Mouse (Mus musculus): ENCODE measurements around the gene Zfp202. TPM values are rescaled to one million over a fixed set of nuclear protein-coding genes. Genes with fewer than 3 reads are reported as not detected.

Zfp202 gene
- polyA plus RNA-seq, 1 experiment, result 0.74 TPM

GRCm38 (mm10) chr9:40227874-40228789 lies 36.0 kb downstream of the Zfp202 start:
- H3K27ac ChIP-seq (ENCODE audit: insufficient read depth, low read length), result no peak overlapping the region
- WGBS, result 57% methylated on average over 10 of the region's 10 CpGs
- DNase-seq (ENCODE audit: low read depth in 1 of 2, low spot score in 2 of 2), result peak in 1 of 2 experiments; percentile 5
- H3K4me1 ChIP-seq (ENCODE audit: control insufficient read depth, insufficient read depth, insufficient read length), result no peaks in the 10 kb centered on the region
- H3K36me3 ChIP-seq (ENCODE audit: control insufficient read depth, insufficient read depth, low read length), result no peaks in the 10 kb centered on the region
- peak; percentile 28; the same call in 1 of the 2 replicates for TF ChIP-seq CTCF (IDR thresholded peaks at IDR 0.05; ENCODE audit: extremely low read depth, insufficient read depth, insufficient read length, insufficient replicate concordance)
- no peak for TF ChIP-seq POLR2A (IDR thresholded peaks at IDR 0.05; ENCODE audit: low read depth, low read length)
- H3K4me3 ChIP-seq (ENCODE audit: extremely low read depth, insufficient read depth, insufficient read length), result no peak overlapping the region
- no peaks in the 10 kb centered on the region for H3K27me3 ChIP-seq (ENCODE audit: control insufficient read depth, insufficient read depth, low read length)

GRCm38 (mm10) chr9:40228804-40229331 lies 36.8 kb downstream of the Zfp202 start:
- no peak overlapping the region for H3K4me3 ChIP-seq (ENCODE audit: extremely low read depth, insufficient read depth, insufficient read length)
- DNase-seq (ENCODE audit: low read depth in 1 of 2, low spot score in 2 of 2), result no peak
- H3K36me3 ChIP-seq (ENCODE audit: control insufficient read depth, insufficient read depth, low read length), result no peaks in the 10 kb centered on the region
- no peaks in the 10 kb centered on the region for H3K27me3 ChIP-seq (ENCODE audit: control insufficient read depth, insufficient read depth, low read length)
- no peak overlapping the region for H3K27ac ChIP-seq (ENCODE audit: insufficient read depth, low read length)
- whole genome bisulfite sequencing, result 23% methylated on average over 6 of the region's 6 CpGs
- TF ChIP-seq POLR2A (IDR thresholded peaks at IDR 0.05; ENCODE audit: low read depth, low read length) (no peak), CTCF (IDR thresholded peaks at IDR 0.05; ENCODE audit: extremely low read depth, insufficient read depth, insufficient read length, insufficient replicate concordance) (no peak)
- no peaks in the 10 kb centered on the region for H3K4me1 ChIP-seq (ENCODE audit: control insufficient read depth, insufficient read depth, insufficient read length)

GRCm38 (mm10) chr9:40229479-40229878 lies 37.4 kb downstream of the Zfp202 start:
- Histone ChIP-seq H3K36me3 (ENCODE audit: control insufficient read depth, insufficient read depth, low read length) (no peaks in the 10 kb centered on the region), H3K27ac (ENCODE audit: insufficient read depth, low read length) (no peak overlapping the region), H3K4me3 (ENCODE audit: extremely low read depth, insufficient read depth, insufficient read length) (no peak overlapping the region), H3K4me1 (ENCODE audit: control insufficient read depth, insufficient read depth, insufficient read length) (no peaks in the 10 kb centered on the region), H3K27me3 (ENCODE audit: control insufficient read depth, insufficient read depth, low read length) (no peaks in the 10 kb centered on the region)
- DNase-seq (ENCODE audit: low read depth in 1 of 2, low spot score in 2 of 2), result no peak
- WGBS, result 86% methylated on average over 5 of the region's 5 CpGs
- TF ChIP-seq CTCF (IDR thresholded peaks at IDR 0.05; ENCODE audit: extremely low read depth, insufficient read depth, insufficient read length, insufficient replicate concordance), result no peak
- no peak for TF ChIP-seq POLR2A (IDR thresholded peaks at IDR 0.05; ENCODE audit: low read depth, low read length)

GRCm38 (mm10) chr9:40231019-40231418 lies 38.9 kb downstream of the Zfp202 start:
- H3K27ac ChIP-seq (ENCODE audit: insufficient read depth, low read length), result no peak overlapping the region
- no peaks in the 10 kb centered on the region for H3K36me3 ChIP-seq (ENCODE audit: control insufficient read depth, insufficient read depth, low read length)
- no peaks in the 10 kb centered on the region for H3K27me3 ChIP-seq (ENCODE audit: control insufficient read depth, insufficient read depth, low read length)
- H3K4me1 ChIP-seq (ENCODE audit: control insufficient read depth, insufficient read depth, insufficient read length), result no peaks in the 10 kb centered on the region
- no peak for TF ChIP-seq POLR2A (IDR thresholded peaks at IDR 0.05; ENCODE audit: low read depth, low read length)
- TF ChIP-seq CTCF (IDR thresholded peaks at IDR 0.05; ENCODE audit: extremely low read depth, insufficient read depth, insufficient read length, insufficient replicate concordance), result no peak
- no peak for DNase-seq (ENCODE audit: low read depth in 1 of 2, low spot score in 2 of 2)
- 80% methylated on average over 3 of the region's 3 CpGs for WGBS
- H3K4me3 ChIP-seq (ENCODE audit: extremely low read depth, insufficient read depth, insufficient read length), result no peak overlapping the region

- no peaks in the 10 kb centered on the region for H3K4me1 ChIP-seq (ENCODE audit: control insufficient read depth, insufficient read depth, insufficient read length)
- DNase-seq (ENCODE audit: low read depth in 1 of 2, low spot score in 2 of 2), result no peak
- WGBS, result 73% methylated on average over 10 of the region's 10 CpGs
- H3K27ac ChIP-seq (ENCODE audit: insufficient read depth, low read length), result no peak overlapping the region
- H3K4me3 ChIP-seq (ENCODE audit: extremely low read depth, insufficient read depth, insufficient read length), result no peak overlapping the region
- H3K27me3 ChIP-seq (ENCODE audit: control insufficient read depth, insufficient read depth, low read length), result no peaks in the 10 kb centered on the region
- H3K36me3 ChIP-seq (ENCODE audit: control insufficient read depth, insufficient read depth, low read length), result no peaks in the 10 kb centered on the region
- no peak for TF ChIP-seq POLR2A (IDR thresholded peaks at IDR 0.05; ENCODE audit: low read depth, low read length)
Observed at GRCm38 (mm10) chr9:40234233-40235072, 42.3 kb downstream of the Zfp202 start.

- no peak for TF ChIP-seq POLR2A (IDR thresholded peaks at IDR 0.05; ENCODE audit: low read depth, low read length)
- H3K4me1 ChIP-seq (ENCODE audit: control insufficient read depth, insufficient read depth, insufficient read length), result no peaks in the 10 kb centered on the region
- H3K36me3 ChIP-seq (ENCODE audit: control insufficient read depth, insufficient read depth, low read length), result no peaks in the 10 kb centered on the region
- 90% methylated on average over 7 of the region's 7 CpGs for WGBS
- H3K4me3 ChIP-seq (ENCODE audit: extremely low read depth, insufficient read depth, insufficient read length), result no peak overlapping the region
- no peak overlapping the region for H3K27ac ChIP-seq (ENCODE audit: insufficient read depth, low read length)
- no peak for DNase-seq (ENCODE audit: low read depth in 1 of 2, low spot score in 2 of 2)
- no peaks in the 10 kb centered on the region for H3K27me3 ChIP-seq (ENCODE audit: control insufficient read depth, insufficient read depth, low read length)
Observed at GRCm38 (mm10) chr9:40235220-40235619, 43.1 kb downstream of the Zfp202 start.
